Mouse (Mus musculus): ENCODE measurements at regions not wholly inside any gene's neighbourhood (a gene's known extent, or its start where the extent isn't known, plus 50 kb on each side); places are given as distances from the start of the nearest gene placed in this dataset.

DNA sequence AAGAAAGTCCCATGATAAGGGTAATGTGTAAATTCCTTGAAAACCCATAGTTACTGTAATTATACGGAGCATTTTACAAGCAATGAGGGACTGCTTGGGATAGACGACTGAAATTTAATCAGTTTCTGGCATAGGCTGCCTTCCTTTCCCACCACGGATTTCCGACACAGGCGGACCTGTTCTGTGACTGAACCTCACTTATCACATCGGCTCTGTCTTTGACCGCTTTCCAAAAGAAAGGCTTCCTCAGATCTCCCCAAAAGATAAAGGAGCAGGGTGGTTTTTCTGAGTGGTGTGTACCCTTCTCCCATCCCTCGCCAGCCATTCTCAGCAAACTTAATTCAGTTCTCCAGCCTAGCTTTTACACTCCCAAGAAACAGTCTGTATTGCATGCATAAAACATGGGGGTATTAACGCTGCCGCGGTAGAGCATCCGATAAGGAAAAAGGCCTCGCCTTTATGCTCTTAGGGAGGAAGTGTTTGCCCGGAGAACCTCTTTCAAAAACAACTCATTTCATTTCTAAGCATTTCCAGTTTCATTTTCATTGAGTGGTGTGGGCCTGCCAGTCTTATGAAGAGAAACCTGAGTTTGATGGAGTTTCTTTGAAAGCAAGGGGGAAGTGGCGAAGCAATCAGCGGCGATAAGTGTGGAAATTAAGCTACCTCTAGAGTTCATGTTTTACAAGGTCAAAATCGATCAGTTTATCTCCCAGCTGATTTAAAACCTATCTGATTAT lies 435.8 kb upstream of the Adgrl2 start:
- DNase-seq (ENCODE audit: low read depth, low spot score) = no peak

DNA sequence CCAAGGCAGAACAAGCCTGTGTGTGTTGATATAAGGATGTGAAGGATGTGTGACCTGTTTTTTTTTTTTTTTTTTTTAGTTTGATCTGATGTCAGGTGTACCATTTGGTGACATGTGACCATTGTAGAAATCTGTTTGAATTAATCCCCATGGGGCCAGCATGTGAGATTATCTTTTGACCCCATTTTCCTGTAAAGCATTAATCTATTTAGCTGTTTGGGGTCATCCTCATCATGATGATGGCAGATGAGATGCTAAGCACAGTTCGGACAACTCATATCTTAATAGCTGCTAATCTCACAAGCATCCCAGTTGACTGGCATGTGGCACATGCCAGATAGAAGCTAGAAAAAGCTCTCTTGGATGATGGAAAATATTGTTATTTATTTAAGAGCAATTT lies 434.0 kb upstream of the Adgrl2 start:
- DNase-seq (ENCODE audit: low read depth, low spot score) = no peak

DNA sequence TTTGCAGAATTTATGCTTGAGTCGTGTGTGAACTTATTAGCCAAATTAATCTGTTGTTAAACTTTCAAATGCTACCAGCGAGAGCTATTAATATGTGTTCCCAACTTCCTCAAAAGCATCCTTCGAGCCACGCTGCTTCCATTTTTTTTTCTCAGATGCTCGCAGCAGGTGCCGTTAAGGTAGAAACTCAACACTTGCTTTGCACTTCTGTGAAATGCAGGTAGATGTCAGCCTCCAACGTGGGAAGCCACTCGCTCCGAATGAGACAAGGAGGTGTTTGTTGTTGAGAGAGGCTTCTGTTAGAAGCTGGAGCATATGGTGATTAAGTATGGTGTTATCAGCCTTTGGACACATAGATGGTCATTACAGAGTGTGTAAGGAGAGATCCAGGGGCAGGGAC lies 433.1 kb upstream of the Adgrl2 start:
- no peak for DNase-seq (ENCODE audit: low read depth, low spot score)

DNA sequence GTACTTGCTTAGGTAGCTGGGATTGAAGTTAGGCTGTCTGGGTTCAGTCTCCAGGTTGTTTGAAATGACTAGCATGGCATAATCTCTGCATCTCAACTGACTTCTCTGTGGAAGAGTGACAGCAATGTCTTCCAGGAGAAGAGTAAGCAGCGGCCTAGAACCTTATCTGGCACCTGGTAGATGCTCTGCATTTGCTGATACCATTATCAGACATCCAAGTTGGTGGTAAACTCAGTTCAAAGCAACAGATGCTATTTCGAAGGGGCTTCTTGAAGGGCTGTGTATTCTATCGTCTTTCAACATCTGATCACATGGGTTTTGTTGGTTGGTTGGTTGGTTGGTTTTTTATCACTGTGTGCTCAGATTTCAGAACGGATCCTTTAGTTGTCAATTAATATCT lies 424.7 kb upstream of the Adgrl2 start:
- no peak for DNase-seq (ENCODE audit: low read depth, low spot score)

DNA sequence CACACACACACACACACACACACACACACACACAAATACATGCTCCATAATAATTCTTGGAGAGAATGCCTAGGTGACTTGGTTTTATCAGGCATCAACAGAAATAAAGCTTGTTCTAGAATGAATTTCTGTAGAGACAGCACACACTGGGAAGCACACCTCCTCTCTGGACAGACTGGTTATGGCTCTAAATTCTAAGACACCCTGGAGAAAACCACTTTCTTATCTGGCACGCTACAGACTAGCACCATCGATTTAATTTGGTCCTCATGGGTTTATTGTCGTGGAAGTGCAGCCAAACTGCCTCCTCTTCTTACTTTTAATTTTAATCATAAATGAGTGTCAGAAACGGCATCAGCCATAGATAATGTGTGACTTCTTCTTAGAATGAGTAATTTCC lies 422.8 kb upstream of the Adgrl2 start:
- no peak for DNase-seq (ENCODE audit: low read depth, low spot score)

DNA sequence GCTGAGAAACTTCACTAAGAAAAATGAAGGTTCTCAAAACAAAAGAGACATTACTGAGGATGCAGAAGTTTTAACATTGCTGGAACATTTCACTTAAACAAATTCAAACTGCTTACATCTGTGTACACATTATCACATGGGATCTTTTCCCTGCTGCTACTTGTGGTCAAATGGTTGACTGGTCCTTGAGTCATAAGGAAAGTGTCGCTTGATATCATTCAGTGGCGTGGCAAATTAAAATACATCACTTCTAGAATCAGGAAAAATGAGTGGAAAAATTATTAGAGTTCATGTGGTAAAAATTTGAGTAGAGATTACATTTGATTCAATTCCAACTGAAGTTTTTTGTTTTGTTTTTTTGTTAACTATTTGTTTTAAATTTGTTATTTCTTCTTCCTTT lies 420.2 kb upstream of the Adgrl2 start:
- DNase-seq (ENCODE audit: low read depth, low spot score) = no peak

DNA sequence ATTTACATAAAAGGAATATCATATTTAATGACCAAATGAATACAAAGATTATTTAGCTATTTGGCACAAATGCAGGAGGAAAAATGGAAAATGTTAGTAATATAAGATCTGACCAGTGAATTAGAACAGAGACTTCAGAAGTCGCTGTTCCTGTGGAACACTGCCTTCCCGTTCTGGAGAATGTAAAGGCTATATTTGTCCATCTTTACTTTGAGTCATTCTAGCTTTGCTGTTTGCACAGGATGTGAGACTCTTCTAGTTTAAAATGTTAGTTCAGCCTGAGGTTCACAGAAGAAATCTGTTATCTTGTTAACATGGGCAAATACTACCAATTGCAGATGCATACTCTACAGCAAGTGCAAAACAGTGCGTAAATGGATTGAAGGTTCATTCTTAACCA lies 418.5 kb upstream of the Adgrl2 start:
- DNase-seq (ENCODE audit: low read depth, low spot score) = no peak

DNA sequence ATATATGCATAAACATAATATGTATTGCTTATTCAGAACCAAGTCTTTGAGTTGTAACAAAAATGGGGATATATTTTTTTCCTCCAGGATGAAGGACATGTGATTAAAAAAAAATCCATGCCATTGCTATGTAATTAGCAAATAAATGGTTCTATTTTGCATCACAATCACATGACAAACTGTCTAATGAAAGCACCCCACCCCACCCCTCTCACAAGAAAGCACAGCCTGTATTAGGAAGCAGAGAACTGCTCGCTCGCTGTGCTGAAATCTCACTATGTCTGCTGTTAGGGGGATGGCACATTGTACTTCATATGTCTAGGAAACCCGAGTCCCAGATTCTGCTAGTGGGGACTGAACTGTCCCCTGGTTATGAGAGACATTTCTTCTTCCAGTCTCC lies 415.5 kb upstream of the Adgrl2 start:
- no peak for DNase-seq (ENCODE audit: low read depth, low spot score)

DNA sequence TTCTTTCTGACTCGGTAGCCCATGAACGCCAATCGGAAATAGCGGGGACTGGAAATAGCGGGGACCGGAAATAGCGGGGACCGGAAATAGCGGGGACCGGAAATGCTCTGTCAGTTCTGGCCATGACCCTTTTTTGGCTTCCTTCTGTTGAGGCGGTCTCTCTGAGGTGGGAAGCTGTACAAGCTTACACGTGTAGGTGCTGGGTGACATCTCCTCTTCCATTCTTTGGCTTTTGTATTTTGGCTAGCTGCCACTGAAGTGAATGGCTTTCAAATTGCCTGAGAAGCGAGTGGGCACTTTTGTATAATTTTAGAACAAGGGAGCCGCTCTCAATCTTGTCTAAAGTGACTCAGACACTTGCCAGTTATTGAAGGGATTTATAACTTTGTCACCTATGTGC lies 414.3 kb upstream of the Adgrl2 start:
- no peak for DNase-seq (ENCODE audit: low read depth, low spot score)

DNA sequence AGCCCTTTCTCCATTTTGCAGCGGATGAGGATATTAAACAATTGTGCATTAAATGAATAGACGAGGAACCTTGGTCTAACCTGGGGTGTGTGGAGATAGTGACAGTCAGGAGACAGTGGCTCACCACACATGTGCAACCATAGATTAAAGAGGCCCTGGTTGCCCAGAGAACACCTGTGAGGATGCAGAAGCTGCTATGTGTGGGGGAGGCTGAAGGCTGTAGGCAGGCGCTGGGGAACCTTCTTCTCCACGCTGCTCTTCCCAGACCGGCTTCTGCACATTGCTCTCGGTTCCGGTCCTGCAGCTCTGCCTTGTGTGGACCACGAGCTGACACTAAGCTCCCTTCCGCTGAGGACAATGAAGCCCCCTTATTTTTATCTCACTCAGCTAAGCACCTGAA lies 412.1 kb upstream of the Adgrl2 start:
- no peak for DNase-seq (ENCODE audit: low read depth, low spot score)

DNA sequence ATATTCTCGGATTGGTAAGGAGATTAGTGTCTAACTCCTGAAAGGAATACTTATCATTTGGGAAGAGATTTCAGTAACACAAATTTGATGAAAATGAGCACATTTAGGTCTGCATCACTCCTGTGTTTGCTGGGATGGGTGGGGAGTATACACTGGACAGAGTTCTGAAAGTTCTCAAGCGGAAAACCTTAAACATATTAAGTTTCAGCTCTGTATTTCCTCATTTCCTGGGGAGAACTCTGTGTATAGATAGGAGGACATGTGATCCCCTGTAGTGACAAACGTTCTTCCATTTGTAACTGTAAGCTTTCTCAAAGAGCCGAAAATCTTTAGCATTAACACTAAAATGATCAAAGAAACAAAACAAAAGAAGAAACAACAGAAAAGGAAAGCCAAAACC lies 404.7 kb upstream of the Adgrl2 start:
- DNase-seq (ENCODE audit: low read depth, low spot score) = no peak

DNA sequence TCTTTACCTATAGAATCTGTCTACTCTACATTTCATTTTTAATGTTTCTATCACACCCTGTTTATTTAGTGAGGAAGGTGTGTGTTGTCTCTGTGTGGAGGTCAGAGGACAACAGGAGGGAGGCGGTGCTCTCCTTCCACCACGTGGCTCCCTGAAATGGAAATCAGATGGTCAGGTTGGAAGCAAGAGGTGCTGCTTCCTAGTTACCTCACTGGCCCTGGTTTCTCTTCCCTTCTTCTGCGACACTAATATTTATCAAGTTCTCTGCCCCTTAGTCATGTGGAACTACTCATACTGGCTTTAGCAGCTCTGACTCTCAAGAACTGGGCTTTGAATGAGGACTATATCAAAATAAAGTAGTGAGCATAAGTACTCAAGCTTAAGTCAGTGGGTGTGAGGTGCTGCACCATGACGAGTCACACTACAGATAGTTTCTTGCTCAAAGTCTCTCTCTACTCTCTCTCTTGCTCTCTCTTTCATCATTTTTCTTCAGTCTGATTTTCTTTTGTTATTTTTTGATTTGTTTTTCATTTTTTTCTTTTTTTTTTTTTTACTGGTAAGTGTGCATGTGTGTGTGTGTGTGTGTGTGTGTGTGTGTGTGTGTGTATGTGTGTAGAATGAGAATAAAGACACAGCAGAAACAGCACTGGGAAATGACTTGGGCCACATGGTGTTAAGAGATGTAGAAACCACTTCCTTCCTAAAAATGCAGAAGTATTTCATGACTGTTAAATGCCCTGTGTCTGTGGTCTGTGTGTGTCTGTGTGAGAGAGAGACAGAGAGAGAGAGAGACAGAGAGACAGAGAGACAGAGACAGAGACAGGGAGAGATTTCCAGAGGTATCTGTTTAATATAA lies 403.2 kb upstream of the Adgrl2 start:
- DNase-seq (ENCODE audit: low read depth, low spot score) = no peak

DNA sequence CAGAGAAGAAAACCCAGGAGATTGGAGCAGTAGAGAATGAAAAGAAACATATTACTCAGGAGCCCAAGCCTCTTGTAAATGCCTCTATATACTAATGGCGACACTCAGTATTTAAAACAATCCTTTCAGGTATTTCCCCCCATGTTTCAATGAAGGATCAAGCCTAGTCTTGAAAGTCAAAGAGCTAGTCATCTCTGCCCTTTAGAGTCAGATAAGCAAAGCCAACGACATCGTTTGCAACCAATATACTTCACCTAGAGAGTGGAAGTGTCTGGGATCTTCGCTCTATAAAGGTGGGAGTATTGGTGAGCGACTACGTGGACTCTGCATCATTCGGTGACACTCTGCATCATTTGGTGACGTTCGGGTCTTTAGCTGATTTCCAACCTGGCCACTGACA lies 401.8 kb upstream of the Adgrl2 start:
- no peak for DNase-seq (ENCODE audit: low read depth, low spot score)

DNA sequence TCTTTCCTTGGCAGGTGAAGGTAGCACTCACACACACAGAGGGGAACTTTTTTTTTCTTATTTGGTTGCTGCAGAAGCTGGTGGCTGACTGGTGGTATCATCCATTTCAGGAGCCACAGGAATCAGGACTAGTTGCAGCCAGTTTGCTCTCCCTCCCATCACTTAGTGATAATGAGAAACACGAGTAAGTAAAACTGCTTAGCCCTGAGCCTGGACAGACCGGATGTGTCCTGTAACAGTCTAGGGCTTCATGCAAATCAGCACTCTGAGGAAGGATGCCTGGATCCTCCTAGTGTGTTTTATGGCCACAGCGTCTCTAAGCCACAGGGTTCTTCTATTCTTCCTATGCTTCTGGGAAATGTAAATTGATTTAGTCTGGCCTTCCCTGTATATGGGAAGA lies 397.2 kb upstream of the Adgrl2 start:
- no peak for DNase-seq (ENCODE audit: low read depth, low spot score)

DNA sequence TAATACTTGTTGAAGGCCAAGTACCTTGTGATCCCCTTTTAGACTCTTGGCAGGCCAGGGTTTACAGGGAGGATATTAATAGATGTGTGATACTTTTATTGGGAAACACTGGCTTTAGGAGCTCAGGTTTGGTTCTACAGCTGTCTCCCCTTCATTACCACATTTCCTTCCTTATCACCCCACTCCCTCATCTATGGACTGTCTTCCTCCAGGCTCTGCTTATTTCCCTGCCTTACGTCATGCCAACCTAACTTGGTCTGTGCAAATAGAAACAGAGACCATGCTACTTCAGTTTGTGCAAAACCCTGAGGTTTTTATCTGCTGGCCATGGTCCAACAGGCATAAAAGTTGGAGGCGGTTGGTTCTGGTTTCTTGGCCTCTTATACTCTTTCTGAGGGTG lies 395.7 kb upstream of the Adgrl2 start:
- no peak for DNase-seq (ENCODE audit: low read depth, low spot score)

DNA sequence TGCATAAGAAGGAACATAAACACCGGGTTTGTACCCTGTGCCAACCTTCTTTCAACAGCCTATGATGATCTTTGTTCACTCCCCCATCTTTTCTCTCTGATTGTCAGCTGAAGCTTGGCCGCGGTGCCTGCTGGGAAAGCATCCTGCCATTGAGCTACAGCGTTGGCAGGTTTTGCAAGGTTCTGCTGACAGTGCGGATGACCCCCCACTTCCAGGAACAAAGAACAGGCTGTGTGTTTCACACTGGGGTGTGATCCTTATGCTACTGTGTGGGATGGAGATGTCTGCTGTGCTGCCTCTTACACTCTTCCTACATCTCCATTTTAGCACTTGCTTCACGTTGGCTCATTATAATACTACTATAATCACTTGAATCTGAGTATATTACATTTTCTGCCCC lies 395.0 kb upstream of the Adgrl2 start:
- no peak for DNase-seq (ENCODE audit: low read depth, low spot score)

DNA sequence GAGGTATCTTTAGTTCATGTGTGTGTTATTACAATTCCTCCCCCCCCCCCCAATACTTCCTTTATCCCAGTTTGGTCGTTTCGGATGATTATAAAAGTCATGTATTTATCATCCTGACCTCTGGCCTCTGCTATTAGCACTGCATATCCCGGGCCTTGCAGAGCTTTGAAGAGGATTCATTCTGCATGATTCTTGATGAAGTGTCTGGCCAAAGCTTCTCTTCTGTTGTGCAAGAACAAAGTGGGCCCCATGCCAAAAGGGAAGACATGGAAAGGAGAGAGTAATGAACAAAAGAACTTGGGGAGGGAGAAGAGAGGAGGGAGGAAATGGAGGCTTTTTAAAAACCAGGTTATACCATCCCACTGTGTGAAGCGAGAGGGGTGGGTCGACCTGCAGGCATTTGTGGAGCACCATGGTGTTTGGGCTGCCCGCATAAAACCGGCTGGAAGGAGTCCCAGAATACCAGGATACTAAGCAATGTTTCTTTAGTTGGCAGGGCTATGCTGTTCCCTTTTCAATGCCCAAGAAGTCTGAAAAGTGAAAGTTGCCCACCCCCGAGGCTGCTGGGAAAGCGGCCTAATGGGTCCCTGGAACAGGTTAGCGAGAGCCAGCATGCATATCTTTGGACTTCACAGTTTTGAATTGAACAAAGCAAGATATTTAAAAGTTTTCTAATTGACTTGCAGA lies 391.3 kb upstream of the Adgrl2 start:
- DNase-seq (ENCODE audit: low read depth, low spot score) = no peak

DNA sequence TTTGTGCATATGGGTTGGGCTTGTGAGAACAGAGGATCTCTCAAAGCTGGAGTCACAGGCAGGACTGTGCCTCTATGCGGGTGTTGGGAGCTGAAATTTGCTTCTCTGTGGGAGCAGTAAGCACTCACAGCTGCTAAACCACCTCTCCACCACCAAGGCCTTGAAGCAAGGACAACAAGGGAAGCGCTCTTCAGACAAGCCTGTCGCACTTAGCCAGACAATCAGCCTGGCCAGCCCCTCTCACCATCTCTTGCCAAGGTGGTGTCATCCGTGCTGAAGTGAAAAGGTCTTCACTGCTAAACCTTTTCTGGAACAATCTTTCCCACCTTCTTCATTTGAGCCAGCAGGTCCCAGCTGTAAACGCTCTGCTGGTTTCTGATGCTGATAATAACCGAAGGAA lies 390.7 kb upstream of the Adgrl2 start:
- no peak for DNase-seq (ENCODE audit: low read depth, low spot score)

DNA sequence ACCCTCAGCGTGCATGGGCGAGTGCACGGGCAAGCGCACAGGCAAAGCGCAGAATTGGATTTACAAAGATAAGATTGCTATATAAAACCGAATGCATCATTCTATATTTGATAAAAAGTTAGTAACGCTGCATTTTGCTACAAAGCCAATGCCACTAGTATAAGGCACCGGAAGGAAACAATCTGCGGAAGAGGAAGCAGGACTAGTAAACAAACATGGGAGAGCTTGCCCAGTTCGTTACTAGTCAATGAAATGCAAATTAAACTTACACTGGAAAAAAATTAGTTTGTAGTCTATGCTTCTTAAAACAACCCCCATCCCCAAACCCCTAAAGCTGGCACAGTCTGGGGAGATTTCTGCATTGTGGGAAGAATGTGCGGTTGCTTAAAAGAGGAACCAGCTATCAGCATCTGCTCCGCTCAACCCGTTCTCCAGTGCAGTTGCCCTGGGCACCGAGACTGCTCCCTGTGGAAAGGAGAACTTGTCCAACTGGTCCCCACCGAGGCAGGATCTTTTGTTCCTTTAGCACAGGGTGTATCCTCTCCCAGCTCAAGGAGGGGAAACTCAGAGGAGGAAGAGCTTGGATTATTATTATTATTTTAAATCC lies 389.6 kb upstream of the Adgrl2 start:
- DNase-seq (ENCODE audit: low read depth, low spot score) = no peak

DNA sequence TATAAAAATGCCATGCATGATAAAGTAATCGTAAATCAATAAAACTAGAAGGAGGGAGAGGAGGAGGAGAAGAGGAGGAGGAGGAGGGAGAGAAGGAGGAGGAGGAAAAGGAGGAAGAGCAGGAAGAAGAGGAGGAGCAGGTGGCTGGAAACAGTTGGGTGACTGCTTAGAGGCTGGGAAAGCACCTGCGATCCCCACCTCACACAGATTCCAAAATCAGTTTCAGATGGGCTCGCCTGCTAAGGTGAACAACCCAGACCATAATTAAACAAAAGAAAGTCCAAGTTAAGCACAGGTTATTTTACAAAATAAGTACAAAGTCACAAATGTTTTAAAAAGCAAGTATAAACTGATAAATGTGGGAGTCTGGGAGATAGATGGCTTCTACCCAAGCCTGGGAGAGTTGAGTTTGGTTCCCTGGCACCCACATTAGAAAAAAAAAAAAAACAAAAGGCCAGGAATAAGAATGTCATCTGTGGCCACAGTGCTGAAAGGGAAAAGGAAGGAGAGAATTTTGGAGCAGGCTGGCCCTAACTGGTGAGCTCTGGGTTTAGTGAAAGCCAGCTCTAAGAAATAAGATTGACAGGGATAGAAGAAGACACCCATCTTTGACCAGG lies 389.0 kb upstream of the Adgrl2 start:
- DNase-seq (ENCODE audit: low read depth, low spot score) = no peak

DNA sequence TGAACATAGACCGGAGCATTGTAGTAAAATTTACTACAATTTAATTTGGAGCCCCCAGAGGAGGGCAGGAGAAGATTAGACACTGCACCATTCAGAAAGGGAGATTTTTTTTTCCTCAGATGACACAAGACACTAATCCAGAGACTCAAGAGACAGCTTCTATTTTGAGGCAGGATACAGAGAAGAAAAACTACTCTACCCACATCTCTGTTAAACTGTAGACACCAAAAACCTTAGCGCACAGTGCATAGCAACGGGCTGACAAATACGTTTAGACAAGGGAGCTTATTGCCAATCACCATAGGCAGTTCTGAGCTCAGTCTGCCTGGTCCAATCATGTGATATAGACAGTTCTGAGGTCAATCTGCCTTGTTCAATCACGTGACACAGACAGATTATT lies 381.1 kb upstream of the Adgrl2 start:
- DNase-seq (ENCODE audit: low read depth, low spot score) = no peak
